Mouse (Mus musculus): ENCODE measurements around the gene Ulk2. TPM values are rescaled to one million over a fixed set of nuclear protein-coding genes. Genes with fewer than 3 reads are reported as not detected.

Ulk2 gene
- polyA plus RNA-seq (2015; fragmentation: Nextera tagmentation; extraction: Ambion mirVana), result 11.4 and 11.9 TPM in 2 replicates

DNA sequence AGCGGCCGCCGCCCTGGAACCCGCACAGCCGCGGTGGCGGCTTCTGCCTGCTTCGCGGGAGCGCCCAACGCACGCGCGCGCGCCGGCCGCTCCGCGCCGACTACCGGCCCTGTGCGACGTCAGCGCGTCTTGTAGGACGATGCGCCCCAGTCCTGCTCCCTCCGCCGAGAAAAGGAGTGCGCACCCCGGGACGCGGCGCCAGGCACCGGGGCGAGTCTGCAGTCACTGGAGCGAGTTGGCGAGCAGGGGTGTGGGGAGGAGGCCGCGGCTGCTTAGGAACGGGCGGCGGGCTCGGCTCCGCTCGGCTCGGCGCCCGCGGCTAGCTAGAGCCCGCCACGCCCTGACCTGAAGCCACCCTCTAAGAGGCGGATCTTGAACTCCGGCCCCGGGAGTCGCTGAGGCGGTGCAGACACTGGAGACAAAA lies at the start of gene Ulk2:
Gene Ulk2 (minus strand): TSS at position 86 of the 424 bp plus-strand sequence.
- Histone ChIP-seq H3K4me3 (ENCODE audit: low read length) (peak within 1 kb of the TSS; percentile 91), H3K36me3 (ENCODE audit: control insufficient read depth, insufficient read depth) (0 out of 2 replicates have a peak, but pooled peaks cover 2% of the 10 kb centered on the region), H3K9me3 (replicated peaks; ENCODE audit: control insufficient read depth, low read length) (no peaks in the 10 kb centered on the region), H3K9ac (ENCODE audit: low read length) (peak within 1 kb of the TSS; percentile 97), H3K27ac (ENCODE audit: low read length) (peak within 1 kb of the TSS; percentile 90), H3K4me1 (ENCODE audit: control insufficient read depth, insufficient read depth, low read length) (peaks cover 6% of the 10 kb centered on the region), H3K27me3 (ENCODE audit: control insufficient read depth, insufficient read depth, low read length) (no peaks in the 10 kb centered on the region), H3K4me2 (ENCODE audit: low read depth, low read length) (peak within 1 kb of the TSS; percentile 73)
- under 1% methylated on average over 40 of the region's 58 CpGs for WGBS
- ATAC-seq (replicated peaks; ENCODE audit: extremely low read depth, insufficient read depth, low FRiP score), result peak; percentile 89

DNA sequence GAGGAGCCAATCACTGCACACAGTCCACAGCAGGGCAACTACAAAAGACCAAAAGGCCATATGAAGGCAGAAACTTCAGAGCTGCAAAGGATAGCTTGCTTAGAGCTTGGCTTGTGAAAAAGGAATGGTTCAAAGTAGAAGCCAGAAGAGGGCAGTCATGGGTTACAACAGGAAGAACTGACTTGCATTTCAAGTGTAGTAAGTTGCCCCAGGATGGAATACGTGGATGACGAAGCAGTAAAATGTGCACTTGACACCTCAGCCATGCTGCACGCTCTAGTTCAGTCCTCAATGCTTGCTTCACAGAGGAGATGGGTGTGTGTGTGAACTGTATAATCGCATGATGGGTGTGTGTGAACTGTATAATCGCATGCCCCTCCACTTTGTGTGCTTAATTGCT lies 27.3 kb upstream of the Ulk2 start:
- no peak for ATAC-seq (replicated peaks; ENCODE audit: extremely low read depth, insufficient read depth, low FRiP score)
- no peaks in the 10 kb centered on the region for H3K27me3 ChIP-seq (ENCODE audit: control insufficient read depth, insufficient read depth, low read length)
- 68% methylated on average over 5 of the region's 5 CpGs for WGBS
- H3K9me3 ChIP-seq (replicated peaks; ENCODE audit: control insufficient read depth, low read length), result no peaks in the 10 kb centered on the region
- H3K4me2 ChIP-seq (ENCODE audit: low read depth, low read length), result no peak overlapping the region
- peaks cover 23% of the 10 kb centered on the region for H3K36me3 ChIP-seq (ENCODE audit: control insufficient read depth, insufficient read depth)
- no peak overlapping the region for H3K4me3 ChIP-seq (ENCODE audit: low read length)
- no peak overlapping the region for H3K9ac ChIP-seq (ENCODE audit: low read length)
- H3K27ac ChIP-seq (ENCODE audit: low read length), result no peak overlapping the region
- H3K4me1 ChIP-seq (ENCODE audit: control insufficient read depth, insufficient read depth, low read length), result no peaks in the 10 kb centered on the region

DNA sequence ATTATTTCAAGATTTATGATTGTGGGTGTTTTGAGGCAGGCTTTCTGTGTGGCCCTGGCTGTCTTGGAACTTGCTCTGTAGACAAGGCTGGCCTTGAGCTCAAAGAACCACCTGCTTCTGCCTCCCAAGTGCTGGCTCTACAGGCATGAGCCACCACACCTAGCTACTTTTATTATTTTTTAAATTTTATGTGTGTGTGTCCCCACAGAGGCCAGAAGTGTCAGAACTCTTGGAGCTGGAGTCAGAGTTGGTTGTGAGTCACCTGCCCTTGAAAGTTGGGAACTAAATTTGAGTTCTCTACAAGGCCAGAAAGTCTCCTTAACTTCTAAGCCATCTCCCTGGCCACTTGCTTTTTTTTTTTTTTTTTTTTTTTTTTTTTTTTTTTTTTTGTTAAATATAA lies 25.0 kb upstream of the Ulk2 start:
- no peak overlapping the region for H3K4me2 ChIP-seq (ENCODE audit: low read depth, low read length)
- H3K4me1 ChIP-seq (ENCODE audit: control insufficient read depth, insufficient read depth, low read length), result no peaks in the 10 kb centered on the region
- H3K27ac ChIP-seq (ENCODE audit: low read length), result no peak overlapping the region
- H3K9ac ChIP-seq (ENCODE audit: low read length), result no peak overlapping the region
- no peaks in the 10 kb centered on the region for H3K27me3 ChIP-seq (ENCODE audit: control insufficient read depth, insufficient read depth, low read length)
- ATAC-seq (replicated peaks; ENCODE audit: extremely low read depth, insufficient read depth, low FRiP score), result no peak
- no peak overlapping the region for H3K4me3 ChIP-seq (ENCODE audit: low read length)
- H3K36me3 ChIP-seq (ENCODE audit: control insufficient read depth, insufficient read depth), result peaks cover 28% of the 10 kb centered on the region
- no peaks in the 10 kb centered on the region for H3K9me3 ChIP-seq (replicated peaks; ENCODE audit: control insufficient read depth, low read length)

DNA sequence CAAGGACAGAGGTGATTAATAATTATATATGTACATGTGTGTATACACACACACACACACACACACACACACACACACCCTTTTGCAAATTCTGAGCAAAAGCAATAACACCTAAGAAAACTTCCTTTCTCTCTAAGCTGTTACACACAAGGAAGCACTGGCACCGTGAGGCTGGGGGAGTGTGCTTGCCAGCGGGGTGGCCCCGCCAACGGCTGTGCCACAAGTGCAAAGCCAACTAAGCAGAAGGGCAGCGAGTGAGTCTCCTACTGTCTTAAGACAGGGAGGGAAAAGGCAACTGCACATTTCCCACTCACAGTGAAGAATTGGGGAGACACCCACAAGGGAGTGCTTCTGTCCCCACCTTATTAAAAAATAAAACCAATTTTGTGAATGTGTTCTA lies 17.0 kb upstream of the Ulk2 start:
- H3K4me2 ChIP-seq (ENCODE audit: low read depth, low read length), result no peak overlapping the region
- H3K27me3 ChIP-seq (ENCODE audit: control insufficient read depth, insufficient read depth, low read length), result no peaks in the 10 kb centered on the region
- no peak for ATAC-seq (replicated peaks; ENCODE audit: extremely low read depth, insufficient read depth, low FRiP score)
- H3K9me3 ChIP-seq (replicated peaks; ENCODE audit: control insufficient read depth, low read length), result no peaks in the 10 kb centered on the region
- no peak overlapping the region for H3K27ac ChIP-seq (ENCODE audit: low read length)
- H3K4me3 ChIP-seq (ENCODE audit: low read length), result no peak overlapping the region
- 84% methylated on average over 5 of the region's 5 CpGs for WGBS
- no peaks in the 10 kb centered on the region for H3K4me1 ChIP-seq (ENCODE audit: control insufficient read depth, insufficient read depth, low read length)
- H3K9ac ChIP-seq (ENCODE audit: low read length), result no peak overlapping the region
- peaks cover 63% of the 10 kb centered on the region for H3K36me3 ChIP-seq (ENCODE audit: control insufficient read depth, insufficient read depth)

DNA sequence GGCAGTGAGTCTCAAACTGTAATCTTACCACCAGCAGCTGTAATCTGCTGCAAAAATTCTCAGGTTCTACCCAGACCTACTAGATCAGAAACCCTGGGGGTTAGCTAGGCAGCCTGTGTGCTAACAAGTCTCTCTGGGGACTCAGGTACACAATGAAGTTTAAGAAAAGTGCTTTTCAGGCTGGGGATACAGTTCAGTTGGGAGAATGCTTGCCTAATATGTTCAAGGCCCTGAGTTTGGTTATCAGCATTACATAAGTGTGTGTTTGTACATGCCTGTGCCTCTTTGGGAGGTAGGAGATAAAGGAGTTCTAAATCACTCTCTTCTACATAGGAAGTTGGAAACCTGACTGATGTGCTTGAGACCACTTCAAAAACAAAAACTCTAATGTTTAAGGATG lies 12.0 kb upstream of the Ulk2 start:
- ATAC-seq (replicated peaks; ENCODE audit: extremely low read depth, insufficient read depth, low FRiP score), result no peak
- H3K4me1 ChIP-seq (ENCODE audit: control insufficient read depth, insufficient read depth, low read length), result no peaks in the 10 kb centered on the region
- no peak overlapping the region for H3K9ac ChIP-seq (ENCODE audit: low read length)
- no peak overlapping the region for H3K4me3 ChIP-seq (ENCODE audit: low read length)
- no peak overlapping the region for H3K4me2 ChIP-seq (ENCODE audit: low read depth, low read length)
- H3K9me3 ChIP-seq (replicated peaks; ENCODE audit: control insufficient read depth, low read length), result no peaks in the 10 kb centered on the region
- peaks cover 24% of the 10 kb centered on the region for H3K36me3 ChIP-seq (ENCODE audit: control insufficient read depth, insufficient read depth)
- no peaks in the 10 kb centered on the region for H3K27me3 ChIP-seq (ENCODE audit: control insufficient read depth, insufficient read depth, low read length)
- H3K27ac ChIP-seq (ENCODE audit: low read length), result no peak overlapping the region

DNA sequence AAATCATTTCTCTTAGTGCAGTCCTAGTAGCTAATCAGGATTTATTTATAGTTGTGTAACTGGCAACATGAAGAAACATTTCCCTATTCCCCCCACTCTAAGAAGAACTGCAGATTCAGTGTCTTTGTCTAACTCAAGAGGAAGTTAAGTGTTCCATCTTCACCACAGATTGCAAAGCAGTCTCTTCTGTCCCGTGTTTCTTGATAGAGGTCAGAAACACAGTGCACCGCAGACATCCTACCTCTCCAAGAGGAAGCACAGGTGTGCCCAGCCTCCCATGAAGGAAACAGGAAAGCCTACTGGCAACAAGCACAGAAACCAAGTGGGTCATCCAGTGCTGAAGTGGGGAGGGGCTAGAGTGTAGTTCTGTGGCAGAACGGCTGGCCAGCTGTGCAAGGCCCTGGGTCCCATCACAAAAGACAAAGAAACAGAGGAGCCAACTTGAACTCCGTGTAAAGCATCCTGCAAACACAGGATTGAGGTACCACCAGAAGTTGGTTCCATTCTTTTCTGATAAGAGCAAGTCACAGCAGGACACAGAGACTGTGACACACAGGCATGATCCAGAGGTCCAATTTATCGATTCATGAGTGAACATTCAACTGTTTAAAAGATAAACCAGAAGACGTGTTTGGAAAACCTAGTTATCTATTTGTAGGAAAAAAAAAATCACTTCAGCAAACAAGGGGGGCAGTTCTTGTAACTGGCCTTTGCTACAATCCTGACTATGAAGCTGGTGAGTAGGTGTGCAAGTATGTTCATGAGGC lies 7.1 kb upstream of the Ulk2 start:
- no peak overlapping the region for H3K4me2 ChIP-seq (ENCODE audit: low read depth, low read length)
- H3K27me3 ChIP-seq (ENCODE audit: control insufficient read depth, insufficient read depth, low read length), result no peaks in the 10 kb centered on the region
- no peaks in the 10 kb centered on the region for H3K4me1 ChIP-seq (ENCODE audit: control insufficient read depth, insufficient read depth, low read length)
- no peak overlapping the region for H3K4me3 ChIP-seq (ENCODE audit: low read length)
- no peak overlapping the region for H3K27ac ChIP-seq (ENCODE audit: low read length)
- H3K9me3 ChIP-seq (replicated peaks; ENCODE audit: control insufficient read depth, low read length), result no peaks in the 10 kb centered on the region
- no peak overlapping the region for H3K9ac ChIP-seq (ENCODE audit: low read length)
- ATAC-seq (replicated peaks; ENCODE audit: extremely low read depth, insufficient read depth, low FRiP score), result no peak
- H3K36me3 ChIP-seq (ENCODE audit: control insufficient read depth, insufficient read depth), result no peaks in the 10 kb centered on the region
- 53% methylated on average over 6 of the region's 6 CpGs for WGBS

DNA sequence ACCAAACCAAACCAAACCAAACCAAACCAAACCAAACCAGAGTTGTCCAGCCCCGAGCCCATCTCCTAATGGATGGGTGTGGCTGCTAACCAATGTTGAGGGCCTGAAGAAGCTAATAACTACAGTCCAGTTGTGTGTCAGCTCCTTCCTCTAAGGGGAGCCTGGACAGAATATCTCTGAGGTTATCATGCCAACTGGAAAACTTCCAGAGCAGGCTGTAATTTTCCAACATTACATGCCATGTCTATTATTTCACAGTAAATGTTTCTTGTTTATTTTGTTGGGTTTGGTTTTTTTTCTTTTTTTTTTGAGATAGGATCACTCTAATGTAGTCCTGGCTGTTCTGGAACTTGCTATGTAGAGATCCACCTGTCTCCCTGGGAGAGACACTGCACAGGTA lies 4.4 kb upstream of the Ulk2 start:
- no peak for ATAC-seq (replicated peaks; ENCODE audit: extremely low read depth, insufficient read depth, low FRiP score)
- H3K4me1 ChIP-seq (ENCODE audit: control insufficient read depth, insufficient read depth, low read length), result no peaks in the 10 kb centered on the region

DNA sequence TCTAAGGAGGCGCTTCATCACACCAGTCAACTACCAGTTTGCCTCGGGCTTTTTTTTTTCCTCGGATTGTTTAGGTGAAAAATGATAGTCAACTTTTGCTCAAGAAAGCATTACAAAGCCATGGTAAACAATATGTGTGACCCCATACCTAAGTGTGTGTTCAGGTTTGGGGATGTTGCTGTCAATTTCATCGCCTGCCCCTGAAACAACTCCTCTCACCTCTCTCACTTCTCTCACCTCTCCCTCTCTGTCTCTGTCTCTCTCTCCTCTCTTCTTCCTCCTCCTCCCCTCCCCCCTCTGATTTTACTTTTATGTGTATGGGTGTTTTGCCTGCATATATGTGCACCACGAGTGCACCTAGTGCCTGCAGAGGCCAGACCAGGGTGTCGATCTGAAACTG lies 666 bp upstream of the Ulk2 start:
- H3K27ac ChIP-seq (ENCODE audit: low read length), result peak overlapping the region; percentile 90
- H3K4me2 ChIP-seq (ENCODE audit: low read depth, low read length), result peak overlapping the region; percentile 73
- H3K4me1 ChIP-seq (ENCODE audit: control insufficient read depth, insufficient read depth, low read length), result peaks cover 6% of the 10 kb centered on the region
- H3K27me3 ChIP-seq (ENCODE audit: control insufficient read depth, insufficient read depth, low read length), result no peaks in the 10 kb centered on the region
- WGBS, result 44% methylated on average over 6 of the region's 6 CpGs
- no peaks in the 10 kb centered on the region for H3K9me3 ChIP-seq (replicated peaks; ENCODE audit: control insufficient read depth, low read length)
- ATAC-seq (replicated peaks; ENCODE audit: extremely low read depth, insufficient read depth, low FRiP score), result no peak
- 0 out of 2 replicates have a peak, but pooled peaks cover 2% of the 10 kb centered on the region for H3K36me3 ChIP-seq (ENCODE audit: control insufficient read depth, insufficient read depth)
- H3K9ac ChIP-seq (ENCODE audit: low read length), result peak overlapping the region; percentile 97
- peak overlapping the region; percentile 91 for H3K4me3 ChIP-seq (ENCODE audit: low read length)

More for the DNA sequence above, 4.4 kb upstream of the Ulk2 start:
- Histone ChIP-seq H3K9me3 (replicated peaks; ENCODE audit: control insufficient read depth, low read length) (no peaks in the 10 kb centered on the region), H3K27me3 (ENCODE audit: control insufficient read depth, insufficient read depth, low read length) (no peaks in the 10 kb centered on the region), H3K36me3 (ENCODE audit: control insufficient read depth, insufficient read depth) (no peaks in the 10 kb centered on the region), H3K27ac (ENCODE audit: low read length) (no peak overlapping the region), H3K9ac (ENCODE audit: low read length) (no peak overlapping the region), H3K4me3 (ENCODE audit: low read length) (no peak overlapping the region), H3K4me2 (ENCODE audit: low read depth, low read length) (no peak overlapping the region)
- WGBS, result 72% methylated on average over 1 of the region's 1 CpGs

DNA sequence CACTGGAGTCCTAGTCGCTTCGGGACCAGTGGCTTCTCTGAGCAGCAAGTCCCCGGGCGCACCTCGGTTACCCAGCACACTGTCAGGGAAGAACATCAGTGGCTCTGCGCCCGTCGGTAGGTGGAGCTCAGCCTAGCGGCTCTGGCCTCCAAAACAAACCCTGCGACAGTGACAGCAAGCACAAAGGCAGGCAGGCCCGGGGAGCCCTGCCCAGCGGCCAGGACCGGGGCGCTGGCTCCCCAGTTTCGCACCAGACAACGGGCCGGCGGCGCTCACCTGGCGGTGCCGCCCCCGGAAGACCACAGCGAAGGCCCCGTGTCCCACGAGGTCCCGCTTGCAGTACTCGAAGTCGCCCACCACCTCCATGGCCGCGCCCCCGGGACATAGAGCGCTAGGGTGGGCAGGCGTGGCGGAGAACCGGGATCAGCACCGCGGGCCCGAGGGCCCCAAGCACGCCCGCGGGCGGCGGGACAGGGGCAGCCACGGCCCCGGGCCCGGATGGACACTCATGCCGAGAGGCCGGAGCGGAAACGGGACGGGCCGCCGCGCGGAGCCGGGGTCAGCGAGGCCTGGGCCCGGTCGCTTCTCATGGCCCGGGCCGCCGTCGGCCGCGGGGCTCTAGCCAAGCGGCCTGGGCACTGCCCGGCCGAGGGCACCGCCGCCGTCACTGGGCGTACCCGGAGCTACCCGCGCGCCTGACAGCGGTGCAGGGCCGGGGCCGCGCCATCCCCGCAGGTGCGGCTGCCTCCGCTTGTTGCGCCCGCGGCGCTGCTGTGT lies 474 bp downstream of the Ulk2 start:
- Histone ChIP-seq H3K4me2 (ENCODE audit: low read depth, low read length) (peak overlapping the region; percentile 73), H3K36me3 (ENCODE audit: control insufficient read depth, insufficient read depth) (0 out of 2 replicates have a peak, but pooled peaks cover 2% of the 10 kb centered on the region), H3K9ac (ENCODE audit: low read length) (peak overlapping the region; percentile 97), H3K4me3 (ENCODE audit: low read length) (peak overlapping the region; percentile 91), H3K9me3 (replicated peaks; ENCODE audit: control insufficient read depth, low read length) (no peaks in the 10 kb centered on the region), H3K27me3 (ENCODE audit: control insufficient read depth, insufficient read depth, low read length) (no peaks in the 10 kb centered on the region), H3K27ac (ENCODE audit: low read length) (peak overlapping the region; percentile 90), H3K4me1 (ENCODE audit: control insufficient read depth, insufficient read depth, low read length) (peaks cover 6% of the 10 kb centered on the region)
- ATAC-seq (replicated peaks; ENCODE audit: extremely low read depth, insufficient read depth, low FRiP score), result peak; percentile 87
- WGBS, result under 1% methylated on average over 78 of the region's 87 CpGs
